Mouse (Mus musculus) heart, postnatal 0 days (tissue): ENCODE results near the gene Krtap27-1.

Experiments
- CTCF ChIP-seq: IDR thresholded peaks from 2 replicates; pipeline ENCODE4 v1.5.1; 2016; ENCODE audit warnings: antibody characterized with exemption, control low read depth, low read depth
- EP300 ChIP-seq: IDR thresholded peaks from 2 replicates; pipeline ENCODE4 v1.6.1; 2016; ENCODE audit warnings: antibody characterized with exemption, low read depth

DNA sequence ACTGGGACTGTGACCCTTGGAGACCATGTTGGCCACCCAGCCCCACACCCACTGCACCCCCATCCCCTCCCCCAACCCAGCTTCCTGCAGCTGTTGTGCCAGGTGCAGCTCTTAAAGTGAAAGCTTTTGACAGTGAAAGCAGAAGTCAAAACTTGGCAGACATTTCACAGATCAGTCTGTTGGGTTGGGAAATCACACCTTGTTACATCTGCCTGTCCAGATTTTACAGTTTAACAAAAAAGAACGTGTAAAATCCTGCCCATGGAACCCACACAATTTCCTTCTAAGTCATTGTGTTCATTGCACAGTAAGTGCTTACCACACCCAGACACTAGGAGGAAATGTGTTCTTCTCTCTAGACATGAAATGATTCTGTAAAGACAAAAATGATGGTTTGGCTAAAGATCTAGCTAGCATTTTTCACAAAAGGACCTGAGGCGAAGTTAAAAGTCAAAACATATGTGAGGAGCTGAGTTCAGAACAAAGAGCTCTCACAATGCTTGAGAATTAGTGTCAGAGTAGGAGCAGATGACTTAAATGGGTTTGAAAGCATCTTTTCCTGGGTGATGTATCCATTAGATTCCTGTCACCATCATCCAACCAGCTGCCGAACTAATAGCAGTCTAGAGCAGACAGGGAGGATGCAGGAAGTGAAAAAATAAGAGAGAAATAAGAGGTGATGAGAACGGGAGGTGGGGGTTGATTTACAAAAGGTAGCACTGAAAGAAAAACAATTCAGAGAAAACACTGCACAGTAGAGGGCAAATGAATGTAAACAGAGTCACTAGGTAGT lies 29.8 kb upstream of the Krtap27-1 start:
- TF ChIP-seq EP300 (no peak), CTCF (no peak)
